Comparison of ENCODE assay signal across 1 mouse cellular context in genomic region chr1:171326588-171326987, GRCm38 (mm10). TPM values are rescaled to one million over a fixed set of nuclear protein-coding genes. Genes with fewer than 3 reads are reported as not detected.
"Had no signal": no experiment of that assay in that cellular context is flagged by ENCODE, and none has a peak within 500 bp of the region (broad histone marks: within the 10 kb centered on the region; RNA-seq: fewer than 3 reads in every experiment).

No protein-coding gene starts in this region.

RNA-seq across cellular contexts. Expression of gene Klhdc9, which starts 34.0 kb away (rescaled TPM):
- total RNA-seq: monocyte, adult 5-6 weeks had no signal
